Mouse (Mus musculus) hindbrain, postnatal 0 days (tissue): ENCODE results near the gene Ddah1. TPM values are rescaled to one million over a fixed set of nuclear protein-coding genes. Genes with fewer than 3 reads are reported as not detected.

Experiments used
- ATAC-seq: fragments of 200-750 bp; cut with Nextera tagmentation; 2 replicates; pipeline ENCODE4 v1.8.0; 2017; ENCODE audit warnings: mild to moderate bottlenecking, moderate TSS enrichment, moderate library complexity
- DNase-seq: peaks from one replicate; pipeline ENCODE4 v3.0.0-alpha.2; 2015; ENCODE audit warnings: low spot score
- H3K27ac ChIP-seq: fragments of 300-500 bp; sonication (generic); 2 replicates; pipeline ENCODE4 v1.5.1; 2014; ENCODE audit warnings: mild to moderate bottlenecking
- H3K27me3 ChIP-seq: fragments of 300-500 bp; sonication (generic); 2 replicates; pipeline ENCODE4 v1.6.1; 2014; ENCODE audit warnings: low read length, mixed read lengths; ENCODE audit not compliant: insufficient read depth
- H3K36me3 ChIP-seq: fragments of 300-500 bp; sonication (generic); 2 replicates; pipeline ENCODE4 v1.6.1; 2014; ENCODE audit warnings: low read length, mixed read lengths; ENCODE audit not compliant: insufficient read depth
- H3K4me1 ChIP-seq: fragments of 300-500 bp; sonication (generic); 2 replicates; pipeline ENCODE4 v1.6.1; 2014; ENCODE audit warnings: antibody characterized with exemption, low read length, mixed read lengths; ENCODE audit not compliant: insufficient read depth
- H3K4me2 ChIP-seq: fragments of 300-500 bp; sonication (generic); 2 replicates; pipeline ENCODE4 v1.6.1; 2014; ENCODE audit warnings: low read depth, mild to moderate bottlenecking, low read length, moderate library complexity, mixed read lengths
- H3K4me3 ChIP-seq: fragments of 300-500 bp; sonication (generic); 2 replicates; pipeline ENCODE4 v1.5.1; 2014; ENCODE audit warnings: low read length
- H3K9ac ChIP-seq: fragments of 300-500 bp; sonication (generic); replicated peaks from 2 replicates; pipeline ENCODE4 v1.6.1; 2014; ENCODE audit warnings: mild to moderate bottlenecking, low read length, moderate library complexity, mixed read lengths
- H3K9me3 ChIP-seq: fragments of 300-500 bp; sonication (generic); 2 replicates; pipeline ENCODE4 v1.6.1; 2016; ENCODE audit warnings: low read length, mixed read lengths
- CTCF ChIP-seq: IDR thresholded peaks from 2 replicates; pipeline ENCODE4 v1.5.1; 2016; ENCODE audit warnings: antibody characterized with exemption, control low read depth, low read depth
- WGBS: fragments of 180-500 bp; shearing (Covaris S2); extraction: QIAGEN DNeasy Blood & Tissue Kit; methylation state at CpG from one replicate; pipeline ENCODE4 v1.1.7; 2014; 5-methylcytosine and 5-hydroxymethylcytosine counted together
- polyA plus RNA-seq: library from polyadenylated mRNA; unstranded; fragments of >200 nt; fragmentation: Nextera tagmentation; extraction: Ambion mirVana; gene quantifications from 2 replicates; pipeline ENCODE4 v1.2.1, GENCODE M21; 2015
- total RNA-seq: library from RNA; depleted of rRNA; stranded (reverse); fragments of >200 nt; gene quantifications from 2 replicates; pipeline ENCODE4 v1.2.3, GENCODE M21; 2014

The Ddah1 gene
- total and polyA plus RNA-seq, 2 experiments from 2014 or later: 125 to 170 TPM

- no peak for ATAC-seq
- 56% methylated on average over 5 of the region's 5 CpGs for WGBS
- Histone ChIP-seq H3K27me3 (no peaks in the 10 kb centered on the region), H3K4me3 (no peak overlapping the region), H3K4me2 (no peak overlapping the region), H3K4me1 (peaks cover 9% of the 10 kb centered on the region; the same call in 1 of the 2 replicates), H3K27ac (no peak overlapping the region), H3K36me3 (no peaks in the 10 kb centered on the region), H3K9ac (no peak overlapping the region), H3K9me3 (no peaks in the 10 kb centered on the region)
- no peak for TF ChIP-seq CTCF
- DNase-seq: no peak
Observed at GRCm38 (mm10) chr3:145828906-145829305, 70.4 kb downstream of the Ddah1 start.

GRCm38 (mm10) chr3:145833948-145834538 is 75.6 kb downstream of the Ddah1 start:
- no peak overlapping the region for H3K4me2 ChIP-seq
- no peaks in the 10 kb centered on the region for H3K9me3 ChIP-seq
- H3K4me1 ChIP-seq: no peaks in the 10 kb centered on the region
- no peaks in the 10 kb centered on the region for H3K36me3 ChIP-seq
- ATAC-seq (no peak), DNase-seq (peak; percentile 32)
- H3K27ac ChIP-seq: no peak overlapping the region
- H3K4me3 ChIP-seq: no peak overlapping the region
- TF ChIP-seq CTCF: no peak
- H3K27me3 ChIP-seq: no peaks in the 10 kb centered on the region
- no peak overlapping the region for H3K9ac ChIP-seq
- 49% methylated on average over 8 of the region's 8 CpGs for WGBS

GRCm38 (mm10) chr3:145838281-145838680 is 79.8 kb downstream of the Ddah1 start:
- no peak overlapping the region for H3K4me2 ChIP-seq
- no peaks in the 10 kb centered on the region for H3K4me1 ChIP-seq
- no peak for TF ChIP-seq CTCF
- H3K36me3 ChIP-seq: no peaks in the 10 kb centered on the region
- no peak overlapping the region for H3K27ac ChIP-seq
- H3K9ac ChIP-seq: no peak overlapping the region
- H3K4me3 ChIP-seq: no peak overlapping the region
- no peaks in the 10 kb centered on the region for H3K9me3 ChIP-seq
- ATAC-seq (no peak), DNase-seq (no peak)
- H3K27me3 ChIP-seq: no peaks in the 10 kb centered on the region

GRCm38 (mm10) chr3:145841961-145842710 is 83.7 kb downstream of the Ddah1 start:
- Histone ChIP-seq H3K9ac (no peak overlapping the region), H3K27me3 (no peaks in the 10 kb centered on the region), H3K4me3 (no peak overlapping the region), H3K9me3 (no peaks in the 10 kb centered on the region), H3K36me3 (no peaks in the 10 kb centered on the region), H3K27ac (no peak overlapping the region), H3K4me1 (no peaks in the 10 kb centered on the region), H3K4me2 (no peak overlapping the region)
- TF ChIP-seq CTCF: no peak
- WGBS: 81% methylated on average over 12 of the region's 12 CpGs
- ATAC-seq: no peak
- no peak for DNase-seq

GRCm38 (mm10) chr3:145843836-145844235 is 85.4 kb downstream of the Ddah1 start:
- Histone ChIP-seq H3K4me3 (no peak overlapping the region), H3K9me3 (no peaks in the 10 kb centered on the region), H3K36me3 (no peaks in the 10 kb centered on the region), H3K27ac (no peak overlapping the region), H3K4me2 (no peak overlapping the region), H3K4me1 (no peaks in the 10 kb centered on the region), H3K27me3 (no peaks in the 10 kb centered on the region), H3K9ac (no peak overlapping the region)
- peak; percentile 77 for ATAC-seq
- no peak for TF ChIP-seq CTCF
- peak; percentile 37 for DNase-seq
- 87% methylated on average over 3 of the region's 3 CpGs for WGBS

- Histone ChIP-seq H3K9me3 (no peaks in the 10 kb centered on the region), H3K4me3 (no peak overlapping the region), H3K4me1 (no peaks in the 10 kb centered on the region), H3K9ac (no peak overlapping the region), H3K27me3 (no peaks in the 10 kb centered on the region), H3K36me3 (no peaks in the 10 kb centered on the region), H3K4me2 (no peak overlapping the region), H3K27ac (no peak overlapping the region)
- no peak for TF ChIP-seq CTCF
- 91% methylated on average over 3 of the region's 3 CpGs for WGBS
- ATAC-seq (no peak), DNase-seq (no peak)
Observed at GRCm38 (mm10) chr3:145844891-145845290, 86.4 kb downstream of the Ddah1 start.

GRCm38 (mm10) chr3:145846255-145846654 is 87.8 kb downstream of the Ddah1 start:
- H3K4me3 ChIP-seq: no peak overlapping the region
- DNase-seq: peak; percentile 43
- no peak for TF ChIP-seq CTCF
- H3K36me3 ChIP-seq: no peaks in the 10 kb centered on the region
- no peaks in the 10 kb centered on the region for H3K27me3 ChIP-seq
- H3K9me3 ChIP-seq: no peaks in the 10 kb centered on the region
- H3K27ac ChIP-seq: no peak overlapping the region
- no peak for ATAC-seq
- no peak overlapping the region for H3K9ac ChIP-seq
- 59% methylated on average over 2 of the region's 2 CpGs for WGBS
- no peaks in the 10 kb centered on the region for H3K4me1 ChIP-seq
- H3K4me2 ChIP-seq: no peak overlapping the region
